Mouse (Mus musculus) testis, postnatal 14 days (tissue): ENCODE results near the gene Gm12886.

Experiments
- DNase-seq: peaks from one replicate; pipeline ENCODE4 v3.0.0; 2021; ENCODE audit warnings: low spot score

Gene Gm12886

GRCm38 (mm10) chr4:121422999-121423398, at the start of gene Gm12886:
Gene Gm12886, minus strand, starts transcription at chr4:121423099.
- no peak for DNase-seq
